Mouse (Mus musculus) lung, postnatal 25 days (tissue): Measurements from ENCODE around the gene Tcf25.
"Not testable (repeated sequence)": the region's sequence is repeated elsewhere in the genome, so short reads cannot be mapped to it uniquely, and the experiment has no call there.

Experiments
- DNase-seq: peaks from one replicate; pipeline ENCODE4 v3.0.0; 2022; ENCODE audit warnings: low spot score

Tcf25 gene

DNA sequence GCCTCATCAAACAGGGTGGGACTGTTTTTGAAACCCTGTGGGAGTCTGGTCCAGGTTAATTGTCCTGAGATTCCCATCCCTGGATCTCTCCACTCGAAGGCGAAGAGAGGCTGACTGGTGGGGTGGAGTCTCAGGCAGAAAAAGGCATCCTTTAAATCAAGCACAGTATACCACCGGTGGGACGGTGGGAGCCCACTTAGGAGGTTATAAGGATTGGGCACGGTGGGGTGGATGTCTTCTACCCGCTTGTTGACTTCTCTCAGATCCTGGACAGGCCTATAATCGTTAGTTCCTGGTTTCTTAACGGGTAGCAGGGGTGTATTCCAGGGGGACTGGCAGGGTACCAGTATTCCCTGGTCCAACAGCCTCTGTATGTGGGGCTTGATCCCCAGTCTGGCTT lies 57.4 kb downstream of the Tcf25 start:
- not testable (repeated sequence) for DNase-seq

DNA sequence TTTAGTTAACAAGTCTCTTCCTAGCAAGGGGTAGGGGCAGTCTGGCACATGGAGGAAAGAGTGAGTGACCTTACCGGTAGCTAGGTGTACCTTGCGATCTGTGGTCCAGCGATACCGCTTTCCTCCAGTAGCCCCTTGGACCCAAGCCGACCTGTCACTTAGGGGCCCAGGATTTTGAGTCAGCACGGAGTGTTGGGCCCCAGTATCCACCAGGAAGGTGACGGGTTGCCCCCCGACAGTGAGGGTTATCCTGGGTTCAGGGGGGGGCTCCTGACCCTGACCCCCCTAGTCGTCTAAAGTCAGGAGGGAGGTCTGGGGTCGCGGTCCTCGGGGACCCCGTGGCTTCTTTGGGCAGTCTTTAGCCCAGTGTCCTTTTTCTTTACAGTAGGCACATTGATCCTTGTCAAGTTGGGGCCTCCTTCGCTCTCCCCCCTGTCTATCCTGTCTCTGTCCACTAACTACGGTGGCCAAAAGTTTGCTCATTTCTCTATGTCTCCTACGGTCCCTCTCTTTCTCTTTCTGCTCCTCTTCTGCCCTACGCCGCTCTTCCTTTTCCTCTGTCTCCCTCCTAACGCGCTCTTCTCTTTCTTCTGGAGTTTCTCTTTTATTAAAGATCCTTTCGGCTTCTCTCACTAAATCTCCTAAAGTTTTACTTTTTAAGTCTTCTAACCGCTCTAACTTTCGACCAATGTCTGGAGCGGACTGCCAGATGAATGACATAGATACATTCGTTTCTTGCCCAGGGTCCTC lies 58.2 kb downstream of the Tcf25 start:
- DNase-seq: no peak

DNA sequence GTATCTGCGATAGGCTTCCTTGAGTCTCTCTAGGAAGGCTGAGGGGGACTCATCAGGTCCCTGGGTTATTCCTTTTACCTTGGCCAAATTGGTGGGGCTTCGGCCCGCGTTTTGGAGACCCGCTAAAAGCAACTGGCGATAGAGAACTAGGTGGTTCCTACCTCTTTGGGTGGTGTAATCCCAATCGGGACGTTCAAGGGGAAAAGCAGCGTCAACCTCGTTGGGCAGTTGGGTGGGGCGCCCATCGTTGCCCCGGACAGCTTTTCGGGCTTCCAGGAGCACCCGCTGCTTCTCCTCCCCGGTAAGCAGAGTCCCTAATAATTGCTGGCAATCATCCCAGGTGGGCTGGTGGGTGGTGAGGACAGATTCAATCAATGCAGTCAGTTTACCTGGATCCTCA lies 58.8 kb downstream of the Tcf25 start:
- DNase-seq: no peak

DNA sequence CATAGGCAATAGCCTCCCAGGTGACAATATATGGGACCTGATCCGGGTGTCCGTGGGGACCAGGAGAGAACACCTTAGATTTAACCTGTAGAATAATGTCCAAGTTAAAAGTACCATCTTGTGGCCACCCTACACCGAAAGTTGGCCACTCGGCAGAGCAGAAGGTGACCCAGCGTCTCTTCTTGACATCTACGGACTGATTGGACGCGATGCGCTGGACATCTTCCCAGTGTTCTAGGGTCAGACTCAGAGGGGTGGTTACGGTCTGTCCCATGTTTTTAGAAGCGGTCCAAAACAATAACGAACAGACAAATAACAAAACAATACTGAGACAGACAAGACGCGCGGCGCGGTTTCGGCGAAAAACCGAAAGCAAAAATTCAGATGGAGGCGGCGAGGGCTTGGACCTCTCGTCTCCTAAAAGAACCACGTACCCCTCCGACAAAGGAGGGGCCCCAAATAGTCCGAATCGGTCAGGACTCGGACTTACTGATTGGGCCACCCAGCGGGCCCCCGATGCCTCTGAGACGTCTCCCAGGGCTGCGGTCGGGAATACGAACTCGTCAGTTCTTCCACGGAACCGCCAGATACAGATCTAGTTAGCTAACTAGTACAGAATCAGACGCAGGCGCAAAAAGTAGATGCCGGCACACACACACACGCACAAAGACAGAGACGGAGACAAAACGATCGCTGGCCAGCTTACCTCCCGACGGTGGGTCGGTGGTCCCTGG lies 59.9 kb downstream of the Tcf25 start:
- not testable (repeated sequence) for DNase-seq

DNA sequence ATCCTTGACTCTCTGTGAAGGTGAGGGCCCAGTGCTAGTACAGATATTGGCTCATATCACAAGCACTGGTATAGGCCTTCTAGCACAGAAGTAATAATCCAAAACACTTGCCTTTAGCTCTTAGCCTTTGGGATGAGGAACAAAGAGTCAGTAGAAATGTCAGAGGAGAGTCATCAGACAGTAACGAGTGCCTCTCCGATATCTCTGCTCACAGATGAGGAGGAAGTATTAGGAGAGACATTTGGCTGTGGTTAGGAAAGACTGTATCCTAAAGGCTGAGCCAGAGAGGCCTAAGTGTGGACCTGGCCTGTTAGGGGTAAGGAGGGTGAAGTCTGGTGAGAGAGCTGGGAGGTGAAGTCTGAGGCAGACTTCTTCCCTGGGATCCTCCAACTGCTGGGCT lies 68.2 kb downstream of the Tcf25 start:
- no peak for DNase-seq

DNA sequence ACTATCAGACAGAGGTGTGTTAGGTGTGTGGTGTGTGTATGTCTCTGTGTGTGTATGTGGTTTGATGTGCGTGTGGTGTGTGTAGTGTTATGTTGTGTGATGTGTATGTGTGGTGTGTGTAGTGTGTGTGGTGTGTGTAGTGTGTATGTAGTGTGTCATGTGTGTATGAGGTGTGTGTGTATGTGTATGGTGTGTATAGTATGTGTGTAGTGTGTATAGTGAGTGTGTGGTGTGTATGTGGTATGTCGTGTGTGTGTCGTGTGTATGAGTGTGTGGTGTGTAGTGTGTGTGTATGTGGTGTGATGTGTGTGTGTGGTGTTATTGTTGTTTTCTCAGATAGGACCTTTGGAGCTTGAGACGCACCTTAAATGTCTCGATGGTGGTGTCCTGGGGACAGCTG lies 68.8 kb downstream of the Tcf25 start:
- no peak for DNase-seq

DNA sequence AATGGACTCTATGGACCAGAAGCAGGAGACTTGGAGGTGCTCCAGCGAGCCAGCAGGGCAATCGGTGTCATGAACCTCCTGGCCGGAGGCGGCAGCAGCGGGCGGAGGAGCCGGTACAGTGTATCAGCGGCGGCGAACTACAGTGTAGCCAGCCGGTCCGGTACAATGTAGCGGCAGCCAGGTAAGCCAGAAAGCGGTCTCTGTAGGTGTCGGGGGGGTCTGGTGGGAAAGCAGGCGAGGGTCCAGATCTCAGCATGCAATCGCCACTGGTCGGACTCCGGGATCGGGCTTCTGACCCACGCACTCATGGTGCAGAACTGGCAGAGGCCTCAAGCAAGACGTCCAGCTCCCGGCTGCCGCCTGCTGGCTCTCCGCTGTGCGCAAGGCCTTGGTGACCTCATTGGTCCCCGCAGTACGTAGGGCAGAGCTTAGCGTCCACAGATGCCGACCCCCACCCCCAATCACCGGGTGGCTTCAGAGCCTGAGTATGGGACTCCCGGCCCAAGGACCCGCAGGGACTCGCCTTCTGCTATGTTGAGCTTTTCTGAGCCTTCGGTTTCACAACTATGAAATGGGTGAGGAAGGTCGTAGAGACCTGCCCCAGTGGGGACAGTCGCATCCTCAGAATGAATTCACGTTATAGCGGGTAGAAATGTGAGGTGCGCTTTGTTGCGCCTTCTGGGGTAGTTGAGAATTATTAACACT lies 69.5 kb downstream of the Tcf25 start:
- DNase-seq: peak; percentile 90

DNA sequence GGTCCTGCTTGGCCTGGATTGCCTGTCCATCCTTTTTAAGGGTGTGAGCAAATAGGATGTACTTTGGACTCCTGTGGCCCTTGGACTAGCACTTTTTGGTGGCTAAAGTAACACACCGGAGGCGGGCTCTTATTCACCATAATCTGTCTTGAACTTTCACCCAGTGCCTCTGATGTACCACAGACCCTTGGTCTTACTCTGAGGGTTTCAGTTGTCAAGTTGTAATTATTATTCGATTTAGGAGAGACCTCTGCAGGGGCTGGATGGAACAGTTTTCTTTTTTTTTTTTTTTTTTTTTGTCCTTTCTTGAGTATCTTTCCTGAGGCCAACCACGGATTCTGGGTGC lies 70.0 kb downstream of the Tcf25 start:
- DNase-seq: no peak

DNA sequence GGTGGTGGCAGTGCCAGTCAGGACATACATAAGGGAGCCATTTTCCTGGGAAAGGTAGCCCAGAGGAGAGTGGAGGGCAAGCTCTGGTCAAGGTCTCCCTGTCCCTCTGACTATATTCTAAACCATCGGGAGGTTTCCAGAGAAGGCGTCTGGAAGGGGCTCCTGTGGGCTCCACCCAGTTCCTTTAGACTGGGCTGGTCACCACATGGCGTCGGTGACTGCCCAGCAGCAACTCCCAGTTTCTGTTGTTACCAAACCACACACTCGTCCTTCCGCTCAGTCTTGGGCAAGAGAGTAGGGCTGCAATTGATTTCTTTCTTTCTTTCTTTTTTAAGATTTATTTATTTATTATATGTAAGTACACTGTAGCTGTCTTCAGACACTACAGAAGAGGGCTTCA lies 70.6 kb downstream of the Tcf25 start:
- DNase-seq: no peak

DNA sequence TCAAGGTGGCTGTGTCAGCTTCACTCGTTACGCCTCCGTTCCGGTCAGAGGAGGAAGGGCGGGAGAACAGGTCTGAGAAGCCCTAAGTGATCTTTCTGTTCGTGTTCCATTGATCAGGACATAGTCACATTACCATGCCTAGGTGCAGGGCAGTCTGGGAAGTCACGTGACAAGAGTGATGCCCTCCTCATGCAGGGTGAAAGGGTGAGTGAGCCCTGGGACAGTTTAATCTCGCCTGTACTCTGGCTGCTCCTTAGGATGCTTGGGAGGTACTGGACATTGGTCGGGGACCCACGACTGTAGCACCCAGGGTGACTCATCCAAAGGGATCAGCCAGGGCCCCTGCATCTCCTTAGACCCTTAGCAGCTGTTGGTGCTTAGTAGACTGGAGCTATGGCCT lies 72.4 kb downstream of the Tcf25 start:
- DNase-seq: no peak

DNA sequence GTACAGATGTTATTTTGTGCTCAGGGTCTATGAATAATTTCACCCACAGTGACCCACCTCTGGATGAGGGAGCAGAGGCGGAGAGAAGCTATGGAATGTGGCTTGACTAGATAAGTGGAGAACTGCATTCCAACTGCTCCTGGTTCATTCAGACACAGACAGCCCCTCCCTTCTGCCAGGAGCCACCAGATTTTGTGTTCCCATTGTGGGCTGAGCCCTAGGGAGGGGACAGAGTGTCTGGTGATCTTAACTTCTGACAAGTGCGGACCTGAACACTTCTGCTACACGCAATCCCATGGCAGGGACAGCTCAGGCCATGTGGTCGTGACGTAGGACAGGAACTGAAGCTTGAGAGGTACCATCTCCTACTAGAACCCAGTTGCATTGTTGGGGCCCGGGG lies 73.2 kb downstream of the Tcf25 start:
- no peak for DNase-seq

DNA sequence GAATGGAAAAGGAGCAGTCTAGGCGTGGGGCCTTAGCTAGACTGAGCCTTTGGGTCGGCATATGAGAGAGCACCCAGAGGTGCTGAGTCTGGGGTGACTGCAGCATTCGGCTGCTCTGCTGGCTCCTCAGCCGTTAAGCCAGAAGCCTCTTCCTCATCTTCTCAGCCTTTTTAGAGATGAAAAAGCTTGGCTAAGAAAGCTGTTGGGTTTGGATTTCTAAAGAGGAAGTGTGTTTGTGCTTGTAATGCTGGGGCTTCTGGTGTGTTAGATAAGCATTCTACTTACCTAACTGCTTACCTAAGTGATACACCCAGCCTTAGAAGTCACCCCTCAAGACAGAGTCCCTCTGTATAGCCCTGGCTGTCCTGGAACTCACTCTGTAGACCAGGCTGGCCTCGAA lies 77.2 kb downstream of the Tcf25 start:
- DNase-seq: no peak

DNA sequence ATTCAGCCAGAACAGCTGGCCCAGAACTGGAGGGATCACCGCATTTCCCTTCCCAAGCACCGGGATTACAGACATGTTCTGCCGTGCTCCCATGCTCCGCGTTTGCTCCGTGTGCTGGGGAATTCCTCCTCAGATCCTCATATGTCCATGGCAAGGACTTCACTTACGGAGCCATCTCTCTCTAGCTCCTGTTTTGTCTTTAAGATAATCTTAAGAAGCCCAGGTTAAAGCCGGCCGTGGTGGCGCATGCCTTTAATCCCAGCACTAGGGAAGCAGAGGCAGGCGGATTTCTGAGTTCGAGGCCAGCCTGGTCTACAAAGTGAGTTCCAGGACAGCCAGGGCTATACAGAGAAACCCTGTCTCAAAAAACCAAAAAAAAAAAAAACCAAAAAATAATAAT lies 78.2 kb downstream of the Tcf25 start:
- not testable (repeated sequence) for DNase-seq

DNA sequence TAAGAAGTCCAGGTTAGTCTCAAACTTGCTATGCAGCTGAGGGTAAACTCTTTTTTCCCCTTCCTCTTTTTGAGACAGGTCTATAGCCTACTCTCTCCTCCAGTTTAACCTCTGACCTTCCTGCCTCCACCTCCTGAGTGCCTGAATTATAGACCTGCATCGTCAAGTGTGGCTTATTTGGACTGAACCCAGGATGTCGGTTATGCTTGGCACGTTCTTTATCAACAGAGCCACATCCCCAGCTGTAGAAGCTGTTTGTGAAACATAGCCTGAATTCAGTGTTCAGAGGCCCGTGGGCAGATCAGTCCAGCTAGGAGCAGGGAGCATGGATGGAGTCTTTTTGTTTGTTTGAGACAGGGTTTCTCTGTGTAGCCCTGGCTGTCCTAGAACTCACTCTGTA lies 78.6 kb downstream of the Tcf25 start:
- DNase-seq: no peak

DNA sequence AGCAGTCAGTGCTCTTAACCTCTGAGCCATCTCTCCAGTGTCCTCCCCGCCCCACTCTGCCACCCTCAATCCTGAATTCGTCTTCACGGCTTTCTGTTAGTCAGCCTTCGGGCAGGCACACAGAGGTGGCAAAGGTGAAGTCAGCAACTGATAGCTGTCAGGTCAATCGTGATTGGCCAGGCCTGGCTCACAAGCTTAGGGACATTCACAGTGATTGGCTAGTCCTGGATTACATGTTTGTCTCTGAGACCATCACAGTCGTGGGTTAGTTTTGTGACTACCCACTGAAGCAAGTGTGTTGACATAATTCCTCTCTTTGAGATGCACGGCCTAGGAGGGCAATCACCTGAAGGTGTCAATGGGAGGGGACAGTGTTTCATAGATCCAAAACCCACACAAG lies 79.7 kb downstream of the Tcf25 start:
- no peak for DNase-seq
